Mouse (Mus musculus): ENCODE measurements around the gene Creg2.

Gene Creg2

GRCm38 (mm10) chr1:39650435-39651240 is 636 bp downstream of the Creg2 start:
- no peak for DNase-seq (ENCODE audit: low spot score)

GRCm38 (mm10) chr1:39649691-39650434 is 1.4 kb downstream of the Creg2 start:
- DNase-seq (ENCODE audit: low spot score), result no peak

- DNase-seq (ENCODE audit: low spot score), result no peak
These were observed 2.7 kb downstream of the Creg2 start for GRCm38 (mm10) chr1:39648584-39648983.

- DNase-seq (ENCODE audit: low spot score), result peak; percentile 53
These were observed 5.1 kb downstream of the Creg2 start for GRCm38 (mm10) chr1:39645905-39646759.

GRCm38 (mm10) chr1:39644333-39644732 is 6.9 kb downstream of the Creg2 start:
- no peak for DNase-seq (ENCODE audit: low spot score)

- no peak for DNase-seq (ENCODE audit: low spot score)
These were observed 9.6 kb downstream of the Creg2 start for GRCm38 (mm10) chr1:39641667-39642066.

- DNase-seq (ENCODE audit: low spot score), result no peak
These were observed 14.1 kb downstream of the Creg2 start for GRCm38 (mm10) chr1:39637139-39637538.

- no peak for DNase-seq (ENCODE audit: low spot score)
These were observed 14.6 kb downstream of the Creg2 start for GRCm38 (mm10) chr1:39636660-39637059.

GRCm38 (mm10) chr1:39636196-39636595 is 15.1 kb downstream of the Creg2 start:
- no peak for DNase-seq (ENCODE audit: low spot score)

GRCm38 (mm10) chr1:39628606-39629005 is 22.7 kb downstream of the Creg2 start:
- DNase-seq (ENCODE audit: low spot score), result no peak

GRCm38 (mm10) chr1:39625491-39625890 is 25.8 kb downstream of the Creg2 start:
- no peak for DNase-seq (ENCODE audit: low spot score)

- DNase-seq (ENCODE audit: low spot score), result no peak
These were observed 27.5 kb downstream of the Creg2 start for GRCm38 (mm10) chr1:39623729-39624128.

GRCm38 (mm10) chr1:39623106-39623505 is 28.2 kb downstream of the Creg2 start:
- DNase-seq (ENCODE audit: low spot score), result no peak

- DNase-seq (ENCODE audit: low spot score), result no peak
These were observed 32.8 kb downstream of the Creg2 start for GRCm38 (mm10) chr1:39618524-39618923.

- no peak for DNase-seq (ENCODE audit: low spot score)
These were observed 35.7 kb downstream of the Creg2 start for GRCm38 (mm10) chr1:39615526-39615925.

GRCm38 (mm10) chr1:39614462-39615279 is 36.6 kb downstream of the Creg2 start:
- peak; percentile 72 for DNase-seq (ENCODE audit: low spot score)

- no peak for DNase-seq (ENCODE audit: low spot score)
These were observed 38.2 kb downstream of the Creg2 start for GRCm38 (mm10) chr1:39613061-39613460.

GRCm38 (mm10) chr1:39612491-39612890 is 38.8 kb downstream of the Creg2 start:
- DNase-seq (ENCODE audit: low spot score), result no peak

GRCm38 (mm10) chr1:39608534-39608933 is 42.7 kb downstream of the Creg2 start:
- DNase-seq (ENCODE audit: low spot score), result no peak

GRCm38 (mm10) chr1:39602477-39602876 is 48.8 kb downstream of the Creg2 start:
- no peak for DNase-seq (ENCODE audit: low spot score)

- no peak for DNase-seq (ENCODE audit: low spot score)
These were observed 52.5 kb downstream of the Creg2 start for GRCm38 (mm10) chr1:39598726-39599125.
